ENCODE assay signal across 10 mouse cellular contexts in genomic region chr14:23418955-23419354, GRCm38 (mm10).
"Had no signal": no experiment of that assay in that cellular context is flagged by ENCODE, and none has a peak within 500 bp of the region (broad histone marks: within the 10 kb centered on the region; RNA-seq: fewer than 3 reads in every experiment).

No protein-coding gene starts in this region.

- DNase-seq: gastrocnemius, postnatal 10 days; heart, adult 18-20 months; heart, postnatal 10 days; heart, postnatal 4 days; kidney, adult 18-20 months; kidney, adult 8-10 months; kidney, postnatal 10 days; kidney, postnatal 25 days; kidney, postnatal 4 days; left cerebral cortex, postnatal 4 days had no signal
